Mouse (Mus musculus) embryonic facial prominence, embryonic 14.5 days (tissue): ENCODE data around the gene Ccdc116. TPM values are rescaled to one million over a fixed set of nuclear protein-coding genes. Genes with fewer than 3 reads are reported as not detected.

Experiments
- microRNA counts: library from miRNA; unstranded; fragments of <30 nt; microRNA quantifications from one replicate; lab custom pipeline; 2017
- microRNA-seq: library from miRNA; unstranded; fragments of <30 nt; microRNA quantifications from one replicate; pipeline ENCODE4, GENCODE M21; 2016; ENCODE audit warnings: borderline number of aligned reads
- polyA plus RNA-seq: library from polyadenylated mRNA; unstranded; fragments of >200 nt; fragmentation: Nextera tagmentation; extraction: Ambion mirVana; gene quantifications from 2 replicates; pipeline ENCODE4 v1.2.1, GENCODE M21; 2014

Gene Ccdc116
- polyA plus RNA-seq, 1 experiment from 2014 or later = 0.60 TPM

MicroRNAs encoded within 50 kb of the gene (microRNA counts, 519-probe panel; counts per million panel counts)
- microRNA mmu-miR-130b (lab: Ali Mortazavi, UCI) (3,481 counts per million, percentile 82 among the panel's probes with 10 or more counts), microRNA mmu-miR-301b (lab: Ali Mortazavi, UCI) (2,248 counts per million, percentile 33 among the panel's probes with 10 or more counts)

Small RNA genes within 50 kb of the gene (microRNA-seq; reads per million reads assigned to microRNA genes)
- gene Mir130b (4,071 reads per million, percentile 88 among the genes with 10 or more reads in this experiment), gene Mir301b (64.5 reads per million, percentile 48 among the genes with 10 or more reads in this experiment)

Other genes starting within 250 kb of the Ccdc116 start
- 180 and 182 TPM in 2 replicates for gene Mapk1, start 163.8 kb downstream of the Ccdc116 start, polyA plus RNA-seq
- gene Ypel1, start 77.5 kb downstream of the Ccdc116 start, polyA plus RNA-seq = 29.6 and 36.5 TPM in 2 replicates
- 101 and 117 TPM in 2 replicates for gene Ppil2, start 36.0 kb downstream of the Ccdc116 start, polyA plus RNA-seq
- gene 2610318N02Rik, start 22.1 kb downstream of the Ccdc116 start, polyA plus RNA-seq = 16.9 and 24.4 TPM in 2 replicates
- gene Sdf2l1, start 14.8 kb downstream of the Ccdc116 start, polyA plus RNA-seq = 40.9 and 47.8 TPM in 2 replicates
- gene Ydjc, start 2.6 kb downstream of the Ccdc116 start, polyA plus RNA-seq = 13.3 and 15.1 TPM in 2 replicates
- gene Ube2l3, start 55.4 kb upstream of the Ccdc116 start, polyA plus RNA-seq = 301 and 303 TPM in 2 replicates
- 0.17 and 0.34 TPM in 2 replicates for gene Rimbp3, start 61.4 kb upstream of the Ccdc116 start, polyA plus RNA-seq
- gene Hic2, start 86.3 kb upstream of the Ccdc116 start, polyA plus RNA-seq = 3.0 and 3.5 TPM in 2 replicates
- gene Tmem191c, start 128.8 kb upstream of the Ccdc116 start, polyA plus RNA-seq = 6.2 and 10.0 TPM in 2 replicates
- gene Serpind1, start 184.1 kb upstream of the Ccdc116 start, polyA plus RNA-seq = 1.4 and 2.2 TPM in 2 replicates